Mouse (Mus musculus) CH12.LX (cell line): ENCODE data around the gene Psmd12. TPM values are rescaled to one million over a fixed set of nuclear protein-coding genes. Genes with fewer than 3 reads are reported as not detected.
A peak's percentile ranks its signal among the peaks of the same experiment; 100 is the strongest.

Experiments used
- DNase-seq: peaks from one replicate; pipeline ENCODE4 v3.0.0-alpha.2; 2013; ENCODE audit errors: extremely low read depth
- H3K27ac ChIP-seq: 2 replicates; pipeline ENCODE4 v1.5.1; 2012; ENCODE audit warnings: low read depth, mild to moderate bottlenecking, control low read depth, moderate library complexity; ENCODE audit not compliant: insufficient read depth
- H3K27me3 ChIP-seq: replicated peaks from 2 replicates; pipeline ENCODE3; 2012; ENCODE audit warnings: inconsistent platforms
- H3K36me3 ChIP-seq, 2 experiments: replicated peaks in 1 of 2; 2 replicates each; pipeline versions ENCODE3 to v1.6.1; 2012; ENCODE audit warnings: inconsistent platforms in 1 of 2, low read length in 1 of 2, mild to moderate bottlenecking in 1 of 2, mixed read lengths in 1 of 2, moderate library complexity in 1 of 2; ENCODE audit not compliant: control insufficient read depth in 1 of 2, insufficient read depth in 1 of 2
- H3K4me1 ChIP-seq, 2 experiments: 2 replicates each; pipeline ENCODE4 v1.6.1; 2012; ENCODE audit warnings: inconsistent platforms in 1 of 2, moderate library complexity in 1 of 2; ENCODE audit not compliant: insufficient read depth in 2 of 2, control insufficient read depth in 1 of 2
- H3K4me2 ChIP-seq: 2 replicates; pipeline ENCODE4 v1.6.1; 2012; ENCODE audit warnings: low read depth, mild to moderate bottlenecking, control low read depth; ENCODE audit not compliant: poor library complexity, insufficient read depth, severe bottlenecking
- H3K4me3 ChIP-seq, 3 experiments: fragments of 150-350 bp in 1 of 3; sonication (generic) in 1 of 3; replicated peaks in 1 of 3; 2 replicates each; pipeline versions ENCODE3 to v1.5.1; 2011 to 2012; ENCODE audit warnings: low read depth in 2 of 3, low read length in 2 of 3, mild to moderate bottlenecking in 2 of 3, moderate library complexity in 2 of 3, control low read depth in 1 of 3, improper control_type of control experiment in 1 of 3, inconsistent platforms in 1 of 3, mixed read lengths in 1 of 3; ENCODE audit not compliant: poor library complexity in 1 of 3
- H3K79me2 ChIP-seq: replicated peaks from 2 replicates; pipeline ENCODE4 v1.6.1; 2012; ENCODE audit warnings: mild to moderate bottlenecking, moderate library complexity; ENCODE audit not compliant: control insufficient read depth, poor library complexity, insufficient read depth, severe bottlenecking; ENCODE audit errors: extremely low read depth
- H3K9ac ChIP-seq: 2 replicates; pipeline ENCODE4 v1.6.1; 2012; ENCODE audit warnings: low read depth, mild to moderate bottlenecking, control low read depth, moderate library complexity; ENCODE audit not compliant: insufficient read depth
- H3K9me3 ChIP-seq: replicated peaks from 2 replicates; pipeline ENCODE3; 2012; ENCODE audit warnings: low read length, inconsistent platforms, mixed read lengths
- BHLHE40 ChIP-seq: IDR thresholded peaks from 2 replicates; pipeline ENCODE4 v1.6.1; 2011; ENCODE audit warnings: mild to moderate bottlenecking, low read depth, low read length, improper control_type of control experiment
- CHD1 ChIP-seq: IDR thresholded peaks from 2 replicates; pipeline ENCODE4 v1.6.1; 2012; ENCODE audit warnings: low read depth, low read length, improper control_type of control experiment, inconsistent platforms
- CTCF ChIP-seq, 2 experiments: IDR thresholded peaks in 1 of 2; conservative IDR thresholded peaks in 1 of 2; 2 replicates each; pipeline ENCODE4 v1.5.1; 2011 to 2012; ENCODE audit warnings: low read depth in 2 of 2, low read length in 2 of 2, improper control_type of control experiment in 1 of 2, inconsistent platforms in 1 of 2, mild to moderate bottlenecking in 1 of 2, moderate library complexity in 1 of 2
- E2F4 ChIP-seq: IDR thresholded peaks from 2 replicates; pipeline ENCODE4 v1.6.1; 2011; ENCODE audit warnings: low read depth, low read length, improper control_type of control experiment; ENCODE audit not compliant: insufficient replicate concordance
- ETS1 ChIP-seq: conservative IDR thresholded peaks from 2 replicates; pipeline ENCODE4 v1.6.1; 2012; ENCODE audit warnings: low read depth, mild to moderate bottlenecking, inconsistent platforms, low read length, improper control_type of control experiment, moderate library complexity
- HCFC1 ChIP-seq: IDR thresholded peaks from 2 replicates; pipeline ENCODE4 v1.6.1; 2012; ENCODE audit warnings: low read depth, mild to moderate bottlenecking, inconsistent platforms, low read length, improper control_type of control experiment
- JUND ChIP-seq: conservative IDR thresholded peaks from 2 replicates; pipeline ENCODE4 v1.6.1; 2011; ENCODE audit warnings: low read depth, low read length, improper control_type of control experiment
- MAFK ChIP-seq: IDR thresholded peaks from 2 replicates; pipeline ENCODE4 v1.6.1; 2011; ENCODE audit warnings: low read length, improper control_type of control experiment; ENCODE audit not compliant: insufficient replicate concordance
- MEF2A ChIP-seq: IDR thresholded peaks from 2 replicates; pipeline ENCODE4 v1.6.1; 2014; ENCODE audit warnings: low read depth, mild to moderate bottlenecking, inconsistent platforms, low read length, improper control_type of control experiment, borderline replicate concordance
- MXI1 ChIP-seq: IDR thresholded peaks from 2 replicates; pipeline ENCODE4 v1.6.1; 2011; ENCODE audit warnings: mild to moderate bottlenecking, low read depth, low read length, improper control_type of control experiment
- NELFE ChIP-seq: IDR thresholded peaks from 2 replicates; pipeline ENCODE4 v1.6.1; 2011; ENCODE audit warnings: low read depth, low read length, improper control_type of control experiment
- NRF1 ChIP-seq: IDR thresholded peaks from 2 replicates; pipeline ENCODE4 v1.6.1; 2014; ENCODE audit warnings: low read depth, mild to moderate bottlenecking, inconsistent platforms, low read length, improper control_type of control experiment, moderate library complexity
- PAX5 ChIP-seq: IDR thresholded peaks from 2 replicates; pipeline ENCODE4 v1.6.1; 2012; ENCODE audit warnings: low read length, inconsistent platforms, mixed read lengths
- POLR2AphosphoS2 ChIP-seq: IDR thresholded peaks from 2 replicates; pipeline ENCODE4 v1.6.1; 2011; ENCODE audit warnings: low read depth, low read length, improper control_type of control experiment
- RAD21 ChIP-seq: IDR thresholded peaks from 2 replicates; pipeline ENCODE4 v1.6.1; 2011; ENCODE audit warnings: low read depth, mild to moderate bottlenecking, low read length, improper control_type of control experiment, moderate library complexity
- RCOR1 ChIP-seq: conservative IDR thresholded peaks from 2 replicates; pipeline ENCODE4 v1.6.1; 2012; ENCODE audit warnings: low read depth, mild to moderate bottlenecking, inconsistent platforms, low read length, improper control_type of control experiment
- SIN3A ChIP-seq: IDR thresholded peaks from 2 replicates; pipeline ENCODE4 v1.6.1; 2012; ENCODE audit warnings: low read length, improper control_type of control experiment, inconsistent platforms
- TBP ChIP-seq: conservative IDR thresholded peaks from 2 replicates; pipeline ENCODE4 v1.6.1; 2011; ENCODE audit warnings: low read depth, low read length, improper control_type of control experiment
- UBTF ChIP-seq: IDR thresholded peaks from 2 replicates; pipeline ENCODE4 v1.6.1; 2012; ENCODE audit warnings: low read depth, mild to moderate bottlenecking, inconsistent platforms, low read length, improper control_type of control experiment, moderate library complexity
- USF1 ChIP-seq: IDR thresholded peaks from 2 replicates; pipeline ENCODE4 v1.6.1; 2014; ENCODE audit warnings: low read depth, mild to moderate bottlenecking, inconsistent platforms, low read length, improper control_type of control experiment
- ZC3H11A ChIP-seq: IDR thresholded peaks from 2 replicates; pipeline ENCODE4 v1.6.1; 2012; ENCODE audit warnings: low read depth, mild to moderate bottlenecking, inconsistent platforms, low read length, improper control_type of control experiment
- ZMIZ1 ChIP-seq: IDR thresholded peaks from 2 replicates; pipeline ENCODE4 v1.6.1; 2012; ENCODE audit warnings: low read depth, mild to moderate bottlenecking, inconsistent platforms, low read length, improper control_type of control experiment
- dilution Hi-C: fragments of 300-500 bp; cut with MboI; formaldehyde crosslinking; loops from 2 replicates; pipeline ENCODE4 v1.14.3; 2020; ENCODE audit warnings: low sequenced_read_pairs; ENCODE audit not compliant: extremely low pct_unique_long_range_greater_than_20kb, extremely low pct_ligation_motif_present
- in situ Hi-C: fragments of 300-500 bp; cut with MboI; formaldehyde crosslinking; loops from 3 replicates; pipeline ENCODE4 v1.14.3; 2019; ENCODE audit warnings: low sequenced_read_pairs, low pct_ligation_motif_present, low pct_unique_long_range_greater_than_20kb, mixed read lengths
- polyA plus RNA-seq: library from polyadenylated mRNA; unstranded; fragments of >175 nt; gene quantifications from 2 replicates; pipeline ENCODE4 v1.2.1, GENCODE M21; 2012; ENCODE audit warnings: low read depth; ENCODE audit not compliant: insufficient read length
- total RNA-seq, 2 experiments: library from RNA; depleted of rRNA; stranded (reverse); fragments of 300-350 nt in 1 of 2; fragments of >200 nt in 1 of 2; gene quantifications; 2 replicates each; pipeline ENCODE4 v1.2.3; 2012 to 2014

Gene Psmd12
- total and polyA plus RNA-seq, 3 experiments: 108 to 257 (median 151) TPM

DNA sequence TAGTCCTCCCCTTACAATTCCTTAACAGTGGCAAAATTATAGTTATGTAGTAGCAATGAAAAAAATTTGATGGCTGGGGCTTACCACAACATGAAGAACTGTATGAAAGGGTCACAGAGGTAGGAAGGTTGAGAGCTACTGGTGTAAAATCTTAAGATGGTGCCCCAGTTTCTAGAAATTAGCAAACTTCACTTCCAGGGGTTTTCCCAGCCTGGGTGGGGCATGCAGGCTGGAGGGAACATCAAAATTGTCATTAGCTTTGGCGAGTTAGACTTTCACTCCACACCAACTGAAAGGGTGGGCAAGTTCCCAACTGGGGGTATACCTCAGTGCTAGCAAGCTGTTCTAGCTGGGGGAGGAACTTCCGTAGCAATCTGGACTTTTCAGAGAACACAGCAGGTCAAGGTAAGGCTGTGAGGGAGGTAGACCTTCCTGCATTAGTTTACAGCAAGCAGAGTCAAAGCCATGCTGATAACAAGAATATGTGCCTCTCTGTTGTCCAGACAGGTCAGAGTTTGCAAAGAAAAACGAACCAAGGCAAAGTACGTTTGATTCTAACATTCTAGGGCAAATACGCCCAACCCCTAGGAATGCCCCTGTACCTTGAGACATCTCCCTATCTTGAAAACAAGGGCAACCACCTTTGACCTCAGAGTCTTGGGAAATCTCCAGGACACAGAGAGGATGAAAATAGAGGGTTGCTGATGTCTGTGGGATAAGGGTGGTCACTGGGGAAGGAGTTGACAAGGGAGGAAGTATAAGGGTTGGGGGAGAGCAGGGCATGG is 39.6 kb downstream of the Psmd12 start (continued):
- no peak for TF ChIP-seq MXI1
- TF ChIP-seq HCFC1: no peak
- TF ChIP-seq UBTF: no peak
- TF ChIP-seq POLR2AphosphoS2: no peak
- TF ChIP-seq TBP: peak; percentile 44; the same call in 1 of the 2 replicates
- no peak for TF ChIP-seq ZC3H11A
- no peak for TF ChIP-seq ZMIZ1
- TF ChIP-seq, all 38 proteins: peak for 13

GRCm38 (mm10) chr11:107521153-107521552 is 41.9 kb downstream of the Psmd12 start:
- no peak overlapping the region for H3K4me2 ChIP-seq
- no peaks in the 10 kb centered on the region for H3K27me3 ChIP-seq
- in situ Hi-C loops: loop anchor here (25.0 kb wide), 1 partner anchor 891 kb away; no protein-coding TSS in a partner anchor
- H3K9me3 ChIP-seq: no peaks in the 10 kb centered on the region
- H3K4me1 ChIP-seq: peaks cover 5 to 26% of the 10 kb centered on the region in 2 experiments
- no peaks in the 10 kb centered on the region for H3K36me3 ChIP-seq
- TF ChIP-seq SIN3A (no peak), RCOR1 (no peak), JUND (no peak), POLR2AphosphoS2 (no peak), CHD1 (no peak), HCFC1 (no peak), ZC3H11A (no peak), PAX5 (no peak), MEF2A (no peak), BHLHE40 (no peak), NRF1 (no peak), CTCF (conservative IDR thresholded peaks at IDR 0.05 in 1 of 2, IDR thresholded peaks at IDR 0.05 in 1 of 2; ENCODE audit: low read depth in 2 of 2, low read length in 2 of 2) (no peak), MAFK (no peak), TBP (no peak), ETS1 (no peak), E2F4 (no peak), RAD21 (no peak), USF1 (no peak), NELFE (no peak)
- TF ChIP-seq, all 38 proteins: peak for 0
- Histone ChIP-seq H3K9ac (no peak overlapping the region), H3K4me3 (no peak overlapping the region), H3K27ac (no peak overlapping the region), H3K79me2 (no peaks in the 10 kb centered on the region)
- DNase-seq: no peak
- dilution Hi-C loops: no loop called here
